Mouse (Mus musculus) hindbrain, postnatal 0 days (tissue): ENCODE data around the gene Dgkq. TPM values are rescaled to one million over a fixed set of nuclear protein-coding genes. Genes with fewer than 3 reads are reported as not detected.
"Not testable (repeated sequence)": the region's sequence is repeated elsewhere in the genome, so short reads cannot be mapped to it uniquely, and the experiment has no call there.

ENCODE experiments used
- ATAC-seq: fragments of 200-750 bp; cut with Nextera tagmentation; 2 replicates; pipeline ENCODE4 v1.8.0; 2017; ENCODE audit warnings: mild to moderate bottlenecking, moderate TSS enrichment, moderate library complexity
- DNase-seq: peaks from one replicate; pipeline ENCODE4 v3.0.0-alpha.2; 2015; ENCODE audit warnings: low spot score
- H3K27ac ChIP-seq: fragments of 300-500 bp; sonication (generic); 2 replicates; pipeline ENCODE4 v1.5.1; 2014; ENCODE audit warnings: mild to moderate bottlenecking
- H3K27me3 ChIP-seq: fragments of 300-500 bp; sonication (generic); 2 replicates; pipeline ENCODE4 v1.6.1; 2014; ENCODE audit warnings: low read length, mixed read lengths; ENCODE audit not compliant: insufficient read depth
- H3K36me3 ChIP-seq: fragments of 300-500 bp; sonication (generic); 2 replicates; pipeline ENCODE4 v1.6.1; 2014; ENCODE audit warnings: low read length, mixed read lengths; ENCODE audit not compliant: insufficient read depth
- H3K4me1 ChIP-seq: fragments of 300-500 bp; sonication (generic); 2 replicates; pipeline ENCODE4 v1.6.1; 2014; ENCODE audit warnings: antibody characterized with exemption, low read length, mixed read lengths; ENCODE audit not compliant: insufficient read depth
- H3K4me2 ChIP-seq: fragments of 300-500 bp; sonication (generic); 2 replicates; pipeline ENCODE4 v1.6.1; 2014; ENCODE audit warnings: low read depth, mild to moderate bottlenecking, low read length, moderate library complexity, mixed read lengths
- H3K4me3 ChIP-seq: fragments of 300-500 bp; sonication (generic); 2 replicates; pipeline ENCODE4 v1.5.1; 2014; ENCODE audit warnings: low read length
- H3K9ac ChIP-seq: fragments of 300-500 bp; sonication (generic); replicated peaks from 2 replicates; pipeline ENCODE4 v1.6.1; 2014; ENCODE audit warnings: mild to moderate bottlenecking, low read length, moderate library complexity, mixed read lengths
- H3K9me3 ChIP-seq: fragments of 300-500 bp; sonication (generic); 2 replicates; pipeline ENCODE4 v1.6.1; 2016; ENCODE audit warnings: low read length, mixed read lengths
- CTCF ChIP-seq: IDR thresholded peaks from 2 replicates; pipeline ENCODE4 v1.5.1; 2016; ENCODE audit warnings: antibody characterized with exemption, control low read depth, low read depth
- WGBS: fragments of 180-500 bp; shearing (Covaris S2); extraction: QIAGEN DNeasy Blood & Tissue Kit; methylation state at CpG from one replicate; pipeline ENCODE4 v1.1.7; 2014; 5-methylcytosine and 5-hydroxymethylcytosine counted together
- polyA plus RNA-seq: library from polyadenylated mRNA; unstranded; fragments of >200 nt; fragmentation: Nextera tagmentation; extraction: Ambion mirVana; gene quantifications from 2 replicates; pipeline ENCODE4 v1.2.1, GENCODE M21; 2015
- total RNA-seq: library from RNA; depleted of rRNA; stranded (reverse); fragments of >200 nt; gene quantifications from 2 replicates; pipeline ENCODE4 v1.2.3, GENCODE M21; 2014

Dgkq gene
- total and polyA plus RNA-seq, 2 experiments from 2014 or later: 19.3 to 64.4 TPM

GRCm38 (mm10) chr5:108645651-108646342 lies 23.7 kb downstream of the Dgkq start:
- H3K9me3 ChIP-seq: no peaks in the 10 kb centered on the region
- H3K4me3 ChIP-seq: no peak overlapping the region
- ATAC-seq (peak; percentile 84), DNase-seq (peak; percentile 75)
- no peak overlapping the region for H3K27ac ChIP-seq
- H3K4me1 ChIP-seq: no peaks in the 10 kb centered on the region
- 75% methylated on average over 9 of the region's 9 CpGs for WGBS
- H3K4me2 ChIP-seq: no peak overlapping the region
- H3K36me3 ChIP-seq: peaks cover 46% of the 10 kb centered on the region
- TF ChIP-seq CTCF: peak; percentile 68
- no peak overlapping the region for H3K9ac ChIP-seq
- no peaks in the 10 kb centered on the region for H3K27me3 ChIP-seq

GRCm38 (mm10) chr5:108643674-108644073 lies 25.8 kb downstream of the Dgkq start:
- Histone ChIP-seq H3K4me1 (no peaks in the 10 kb centered on the region), H3K4me2 (no peak overlapping the region), H3K9ac (no peak overlapping the region), H3K36me3 (peaks cover 51% of the 10 kb centered on the region), H3K4me3 (no peak overlapping the region), H3K9me3 (no peaks in the 10 kb centered on the region), H3K27me3 (no peaks in the 10 kb centered on the region), H3K27ac (no peak overlapping the region)
- TF ChIP-seq CTCF: no peak
- 91% methylated on average over 2 of the region's 2 CpGs for WGBS
- ATAC-seq: no peak
- DNase-seq: no peak

- TF ChIP-seq CTCF: no peak
- Histone ChIP-seq H3K4me1 (no peaks in the 10 kb centered on the region), H3K36me3 (peaks cover 11% of the 10 kb centered on the region; the same call in 1 of the 2 replicates), H3K27me3 (no peaks in the 10 kb centered on the region), H3K4me3 (no peak overlapping the region), H3K4me2 (no peak overlapping the region), H3K9ac (no peak overlapping the region), H3K9me3 (no peaks in the 10 kb centered on the region), H3K27ac (no peak overlapping the region)
- ATAC-seq (no peak), DNase-seq (no peak)
- 77% methylated on average over 4 of the region's 4 CpGs for WGBS
Measured at GRCm38 (mm10) chr5:108636172-108636571, 33.3 kb downstream of the Dgkq start.

- H3K9me3 ChIP-seq, H3K4me2 ChIP-seq, H3K4me3 ChIP-seq, ATAC-seq, H3K27ac ChIP-seq, DNase-seq, H3K36me3 ChIP-seq, H3K27me3 ChIP-seq, H3K9ac ChIP-seq, H3K4me1 ChIP-seq: not testable (repeated sequence)
- 92% methylated on average over 2 of the region's 3 CpGs for WGBS
Measured at GRCm38 (mm10) chr5:108634088-108634487, 35.4 kb downstream of the Dgkq start.

- no peak for TF ChIP-seq CTCF
- no peak overlapping the region for H3K9ac ChIP-seq
- H3K9me3 ChIP-seq: no peaks in the 10 kb centered on the region
- 86% methylated on average over 4 of the region's 4 CpGs for WGBS
- no peaks in the 10 kb centered on the region for H3K36me3 ChIP-seq
- no peak overlapping the region for H3K27ac ChIP-seq
- no peak for ATAC-seq
- H3K4me1 ChIP-seq: peaks cover 10% of the 10 kb centered on the region
- H3K27me3 ChIP-seq: no peaks in the 10 kb centered on the region
- no peak overlapping the region for H3K4me2 ChIP-seq
- no peak overlapping the region for H3K4me3 ChIP-seq
- DNase-seq: peak; percentile 24
Measured at GRCm38 (mm10) chr5:108633676-108634075, 35.8 kb downstream of the Dgkq start.

GRCm38 (mm10) chr5:108629634-108630483 lies 39.6 kb downstream of the Dgkq start, which contains the start of the genes Gak and Tmem175:
TSS of gene Gak (minus strand) at chr5:108629755.
TSS of gene Tmem175 (plus strand) at chr5:108629770.
- ATAC-seq (peak; percentile 97), DNase-seq (peak; percentile 98)
- Histone ChIP-seq H3K9me3 (no peaks in the 10 kb centered on the region), H3K4me2 (peak within 1 kb of the TSS; percentile 85), H3K27ac (peak within 1 kb of the TSS; percentile 88), H3K36me3 (no peaks in the 10 kb centered on the region), H3K9ac (peak within 1 kb of the TSS; percentile 83), H3K4me3 (peak within 1 kb of the TSS; percentile 71), H3K27me3 (no peaks in the 10 kb centered on the region), H3K4me1 (peaks cover 16% of the 10 kb centered on the region)
- no peak for TF ChIP-seq CTCF
- under 1% methylated on average over 58 of the region's 58 CpGs for WGBS
